Mouse (Mus musculus): Measurements from ENCODE around the gene St6gal2. TPM values are rescaled to one million over a fixed set of nuclear protein-coding genes. Genes with fewer than 3 reads are reported as not detected.

Gene St6gal2
- polyA plus RNA-seq, 1 experiment from 2014 or later = 29.0 TPM

Other genes starting within 250 kb of the St6gal2 start
- gene Vmn2r118, start 179.8 kb downstream of the St6gal2 start, polyA plus RNA-seq (2015; fragmentation: Nextera tagmentation; extraction: Ambion mirVana) = 0.04 and 0.05 TPM in 2 replicates

All from forebrain, embryonic 16.5 days (tissue).